Mouse (Mus musculus): ENCODE results near the gene Phykpl. TPM values are rescaled to one million over a fixed set of nuclear protein-coding genes. Genes with fewer than 3 reads are reported as not detected.

Phykpl gene
- polyA plus RNA-seq, 1 experiment from 2014 or later: 18.1 TPM

GRCm38 (mm10) chr11:51643761-51644160 is 59.2 kb downstream of the Phykpl start:
- Histone ChIP-seq H3K36me3 (peaks cover 30% of the 10 kb centered on the region), H3K4me1 (peaks cover 37% of the 10 kb centered on the region), H3K4me3 (peak overlapping the region; percentile 23), H3K9me3 (no peaks in the 10 kb centered on the region), H3K27me3 (ENCODE audit: insufficient read depth, poor library complexity, severe bottlenecking) (peaks cover 29% of the 10 kb centered on the region), H3K27ac (no peak overlapping the region)
- WGBS: 44% methylated on average over 15 of the region's 15 CpGs
- no peak for DNase-seq (ENCODE audit: low spot score)

- H3K27me3 ChIP-seq (ENCODE audit: insufficient read depth, poor library complexity, severe bottlenecking): peaks cover 29% of the 10 kb centered on the region
- no peak for DNase-seq (ENCODE audit: low spot score)
- WGBS: 72% methylated on average over 16 of the region's 16 CpGs
- H3K36me3 ChIP-seq: peaks cover 30% of the 10 kb centered on the region
- H3K27ac ChIP-seq: no peak overlapping the region
- no peaks in the 10 kb centered on the region for H3K9me3 ChIP-seq
- peak overlapping the region; percentile 23; the same call in 1 of the 2 replicates for H3K4me3 ChIP-seq
- H3K4me1 ChIP-seq: peaks cover 41% of the 10 kb centered on the region
Measured at GRCm38 (mm10) chr11:51644217-51644616, 59.7 kb downstream of the Phykpl start.

DNA sequence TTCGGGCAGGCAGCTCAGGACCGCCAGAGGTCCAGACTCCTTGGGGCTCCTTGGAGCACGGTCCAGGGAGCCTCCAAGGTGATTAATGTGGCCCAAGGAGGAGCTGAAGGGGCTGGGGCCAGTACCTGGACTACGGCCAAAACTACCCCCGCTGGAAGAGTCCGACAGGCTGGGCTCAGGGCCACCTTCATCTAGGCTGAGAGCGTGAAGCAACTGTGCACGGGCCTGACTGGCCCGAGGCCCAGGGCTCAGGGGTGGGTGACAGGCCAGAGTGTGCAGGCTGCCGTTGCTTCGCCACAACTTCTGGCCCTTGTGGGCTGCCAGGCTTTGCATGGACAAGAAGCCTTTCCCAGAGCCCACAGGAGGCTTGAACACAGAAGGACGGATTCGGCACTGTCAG is 60.7 kb downstream of the Phykpl start:
- H3K27me3 ChIP-seq (ENCODE audit: insufficient read depth, poor library complexity, severe bottlenecking): peaks cover 29% of the 10 kb centered on the region
- no peak for DNase-seq (ENCODE audit: low spot score)
- no peaks in the 10 kb centered on the region for H3K9me3 ChIP-seq
- no peak overlapping the region for H3K4me3 ChIP-seq
- no peak overlapping the region for H3K27ac ChIP-seq
- peaks cover 30% of the 10 kb centered on the region for H3K36me3 ChIP-seq
- peaks cover 52% of the 10 kb centered on the region for H3K4me1 ChIP-seq
- 87% methylated on average over 13 of the region's 13 CpGs for WGBS

DNA sequence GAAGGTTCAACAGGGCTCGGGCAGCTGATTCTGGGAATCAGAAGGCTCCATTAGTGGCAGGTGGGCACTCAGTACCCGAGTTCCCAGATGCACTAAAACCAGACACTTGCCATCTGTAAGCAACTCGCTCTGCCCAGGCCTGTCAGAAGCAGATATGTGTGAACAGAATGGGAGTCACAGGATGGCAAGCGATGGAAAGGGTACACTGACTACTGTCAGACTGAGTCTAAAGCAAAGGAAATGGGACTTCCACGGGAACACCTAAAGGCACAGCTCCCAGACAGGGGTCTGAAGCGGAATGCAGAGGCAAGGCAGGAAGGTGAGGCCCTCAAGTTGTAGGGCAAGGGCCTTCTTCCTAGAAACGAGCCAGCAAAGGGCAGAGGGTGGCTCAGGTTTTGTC is 61.7 kb downstream of the Phykpl start:
- DNase-seq (ENCODE audit: low spot score): no peak
- WGBS: 80% methylated on average over 7 of the region's 7 CpGs
- H3K9me3 ChIP-seq: no peaks in the 10 kb centered on the region
- H3K27ac ChIP-seq: no peak overlapping the region
- peaks cover 30% of the 10 kb centered on the region for H3K36me3 ChIP-seq
- no peak overlapping the region for H3K4me3 ChIP-seq
- peaks cover 29% of the 10 kb centered on the region for H3K27me3 ChIP-seq (ENCODE audit: insufficient read depth, poor library complexity, severe bottlenecking)
- peaks cover 62% of the 10 kb centered on the region for H3K4me1 ChIP-seq

GRCm38 (mm10) chr11:51646751-51647667 is 62.5 kb downstream of the Phykpl start:
- Histone ChIP-seq H3K4me1 (peaks cover 62% of the 10 kb centered on the region), H3K9me3 (no peaks in the 10 kb centered on the region), H3K4me3 (no peak overlapping the region), H3K36me3 (peaks cover 30% of the 10 kb centered on the region), H3K27me3 (ENCODE audit: insufficient read depth, poor library complexity, severe bottlenecking) (peaks cover 32% of the 10 kb centered on the region), H3K27ac (peak overlapping the region; percentile 18; the same call in 1 of the 2 replicates)
- WGBS: 64% methylated on average over 15 of the region's 15 CpGs
- DNase-seq (ENCODE audit: low spot score): no peak

GRCm38 (mm10) chr11:51648566-51648965 is 64.0 kb downstream of the Phykpl start:
- DNase-seq (ENCODE audit: low spot score): no peak
- 20% methylated on average over 3 of the region's 3 CpGs for WGBS
- peak overlapping the region; percentile 79; the same call in 1 of the 2 replicates for H3K4me3 ChIP-seq

GRCm38 (mm10) chr11:51649111-51649888 is 64.7 kb downstream of the Phykpl start:
- Histone ChIP-seq H3K27ac (peak overlapping the region; percentile 89), H3K9me3 (no peaks in the 10 kb centered on the region), H3K4me3 (peak overlapping the region; percentile 79), H3K27me3 (ENCODE audit: insufficient read depth, poor library complexity, severe bottlenecking) (peaks cover 16% of the 10 kb centered on the region; the same call in 1 of the 2 replicates), H3K4me1 (peaks cover 48% of the 10 kb centered on the region), H3K36me3 (peaks cover 14% of the 10 kb centered on the region)
- no peak for DNase-seq (ENCODE audit: low spot score)
- 24% methylated on average over 11 of the region's 11 CpGs for WGBS

More at GRCm38 (mm10) chr11:51648566-51648965, 64.0 kb downstream of the Phykpl start:
- H3K9me3 ChIP-seq: no peaks in the 10 kb centered on the region
- H3K27ac ChIP-seq: peak overlapping the region; percentile 13; the same call in 1 of the 2 replicates
- H3K36me3 ChIP-seq: peaks cover 20% of the 10 kb centered on the region
- peaks cover 23% of the 10 kb centered on the region for H3K27me3 ChIP-seq (ENCODE audit: insufficient read depth, poor library complexity, severe bottlenecking)
- H3K4me1 ChIP-seq: peaks cover 55% of the 10 kb centered on the region

DNA sequence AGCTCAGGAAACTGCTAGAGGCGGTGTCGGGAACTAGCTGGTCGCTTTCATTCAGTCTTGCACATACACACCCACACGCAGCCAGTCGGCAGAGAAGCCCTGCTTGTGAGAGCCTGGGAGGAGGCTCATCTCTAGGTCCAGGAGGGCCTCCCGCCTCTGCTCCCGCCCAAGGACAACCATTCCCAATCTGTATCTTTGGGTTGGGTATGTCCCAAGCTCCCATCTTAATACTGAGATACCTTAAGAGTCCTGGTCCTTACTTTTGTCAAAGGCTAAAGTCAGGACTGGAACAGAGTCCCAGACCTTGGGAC is 65.3 kb downstream of the Phykpl start:
- Histone ChIP-seq H3K27me3 (ENCODE audit: insufficient read depth, poor library complexity, severe bottlenecking) (peaks cover 11% of the 10 kb centered on the region; the same call in 1 of the 2 replicates), H3K9me3 (no peaks in the 10 kb centered on the region), H3K4me1 (peaks cover 48% of the 10 kb centered on the region), H3K27ac (peak overlapping the region; percentile 89), H3K36me3 (peaks cover 9% of the 10 kb centered on the region), H3K4me3 (peak overlapping the region; percentile 79)
- DNase-seq (ENCODE audit: low spot score): no peak
- WGBS: 5% methylated on average over 7 of the region's 7 CpGs

- H3K27ac ChIP-seq: peak overlapping the region; percentile 89
- under 1% methylated on average over 29 of the region's 30 CpGs for WGBS
- peaks cover 48% of the 10 kb centered on the region for H3K4me1 ChIP-seq
- no peak for DNase-seq (ENCODE audit: low spot score)
- H3K9me3 ChIP-seq: no peaks in the 10 kb centered on the region
- H3K4me3 ChIP-seq: peak overlapping the region; percentile 79
- peaks cover 5% of the 10 kb centered on the region for H3K36me3 ChIP-seq
- peaks cover 7% of the 10 kb centered on the region; the same call in 1 of the 2 replicates for H3K27me3 ChIP-seq (ENCODE audit: insufficient read depth, poor library complexity, severe bottlenecking)
Measured at GRCm38 (mm10) chr11:51650261-51650660, 65.7 kb downstream of the Phykpl start.

DNA sequence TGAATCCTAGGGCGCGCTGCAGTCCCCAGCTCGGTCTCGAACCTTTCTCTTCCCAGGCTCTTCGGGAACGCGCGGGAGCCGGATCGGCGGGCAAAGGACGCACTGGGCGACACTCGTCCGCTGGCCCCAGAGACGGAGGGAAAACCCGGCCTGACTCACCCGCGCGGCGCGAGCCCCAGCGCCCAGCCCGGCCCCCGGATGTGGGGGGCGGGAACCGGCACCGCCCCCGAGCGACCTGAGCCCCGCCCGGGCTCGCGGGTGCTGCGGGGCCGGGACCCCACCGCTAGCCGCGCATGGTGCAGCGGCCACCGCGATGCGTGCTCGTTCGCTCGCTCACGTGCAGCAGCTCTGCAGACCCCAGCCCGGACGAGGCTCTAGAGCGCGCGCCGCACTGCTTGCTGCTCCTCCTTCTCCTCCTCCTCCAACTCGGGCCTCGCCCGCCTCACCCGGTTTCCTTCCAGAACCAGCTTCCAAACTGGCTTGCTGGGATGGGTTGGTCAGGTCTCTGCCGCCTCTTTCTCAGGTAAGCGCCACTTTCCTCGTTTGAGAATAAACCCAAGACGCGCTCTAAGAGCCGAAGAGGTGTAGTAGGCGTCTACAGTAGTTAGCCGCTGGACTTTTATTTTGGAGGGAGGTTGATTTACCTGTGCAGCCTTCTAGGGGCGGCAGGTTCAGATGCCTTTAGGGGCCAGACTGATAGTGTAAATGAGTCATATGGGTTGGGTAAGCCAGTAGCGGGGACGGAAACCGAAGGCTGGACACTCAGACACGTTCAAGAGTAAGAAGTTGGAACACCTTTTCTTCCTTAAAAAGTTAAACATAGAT is 66.3 kb downstream of the Phykpl start, which contains the start of the genes N4bp3 and D930048N14Rik:
Gene N4bp3 (minus strand): TSS at position 152 of the 825 bp plus-strand sequence.
Gene D930048N14Rik (plus strand): TSS at position 264 of the 825 bp plus-strand sequence.
- Histone ChIP-seq H3K36me3 (no peaks in the 10 kb centered on the region; the same call in 1 of the 2 replicates), H3K27me3 (ENCODE audit: insufficient read depth, poor library complexity, severe bottlenecking) (peaks cover 4% of the 10 kb centered on the region; the same call in 1 of the 2 replicates), H3K9me3 (no peaks in the 10 kb centered on the region), H3K27ac (peak within 1 kb of the TSS; percentile 89), H3K4me1 (peaks cover 48% of the 10 kb centered on the region), H3K4me3 (peak within 1 kb of the TSS; percentile 79)
- DNase-seq (ENCODE audit: low spot score): peak; percentile 85
- WGBS: 1% methylated on average over 60 of the region's 70 CpGs

DNA sequence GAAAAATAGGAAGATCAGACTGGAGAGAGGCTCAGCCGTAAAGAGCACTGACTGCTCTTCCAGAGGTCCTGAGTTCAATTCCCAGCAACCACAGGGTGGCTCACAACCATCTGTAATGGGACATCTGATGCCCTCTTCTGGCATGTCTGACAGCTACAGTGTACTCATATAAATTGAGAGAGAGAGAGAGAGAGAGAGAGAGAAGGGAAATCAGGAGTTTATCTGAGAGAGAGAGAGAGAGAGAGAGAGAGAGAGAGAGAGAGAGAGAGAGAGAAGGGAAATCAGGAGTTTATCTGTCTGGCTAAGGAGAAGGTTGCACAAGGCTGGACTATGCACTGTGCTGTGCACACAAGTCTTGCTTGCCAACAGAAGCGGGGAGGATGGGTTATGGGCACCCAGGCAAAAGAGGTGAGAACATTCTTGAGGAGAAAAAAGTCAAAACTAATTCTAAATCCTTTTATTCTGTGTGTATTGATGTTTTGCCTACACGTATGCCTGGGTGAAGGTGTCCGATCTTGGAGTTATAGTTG is 68.4 kb downstream of the Phykpl start:
- Histone ChIP-seq H3K4me1 (peaks cover 37% of the 10 kb centered on the region), H3K9me3 (no peaks in the 10 kb centered on the region), H3K36me3 (no peaks in the 10 kb centered on the region; the same call in 1 of the 2 replicates), H3K27me3 (ENCODE audit: insufficient read depth, poor library complexity, severe bottlenecking) (peaks cover 4% of the 10 kb centered on the region; the same call in 1 of the 2 replicates), H3K27ac (no peak overlapping the region), H3K4me3 (no peak overlapping the region)
- no peak for DNase-seq (ENCODE audit: low spot score)
- WGBS: 88% methylated on average over 4 of the region's 4 CpGs

DNA sequence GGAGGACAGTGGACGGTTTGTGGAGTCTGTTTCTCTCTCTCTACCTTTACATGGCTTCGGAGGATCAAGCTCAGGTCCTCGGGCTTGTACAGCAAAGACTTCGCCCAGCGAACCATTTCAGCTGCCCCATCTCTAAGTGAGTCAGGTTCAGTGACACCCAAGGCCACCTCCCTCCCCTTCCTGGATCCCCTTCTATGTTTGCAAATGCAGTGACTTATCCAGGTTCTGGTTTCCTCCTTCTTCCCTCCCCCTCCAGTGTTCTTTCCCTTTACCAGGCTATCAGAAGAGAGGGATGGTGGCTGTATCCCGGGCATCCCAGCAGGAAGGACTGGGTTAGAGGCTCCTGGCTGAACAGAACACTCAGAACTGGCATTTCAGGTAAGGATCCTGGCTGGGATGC is 69.2 kb downstream of the Phykpl start:
- Histone ChIP-seq H3K4me3 (no peak overlapping the region), H3K36me3 (no peaks in the 10 kb centered on the region; the same call in 1 of the 2 replicates), H3K27me3 (ENCODE audit: insufficient read depth, poor library complexity, severe bottlenecking) (peaks cover 4% of the 10 kb centered on the region; the same call in 1 of the 2 replicates), H3K27ac (no peak overlapping the region), H3K9me3 (no peaks in the 10 kb centered on the region), H3K4me1 (peaks cover 31% of the 10 kb centered on the region)
- 90% methylated on average over 6 of the region's 6 CpGs for WGBS
- no peak for DNase-seq (ENCODE audit: low spot score)
